Mouse (Mus musculus) cortical plate, adult 2 months (tissue): ENCODE results near the gene Rbm17. TPM values are rescaled to one million over a fixed set of nuclear protein-coding genes. Genes with fewer than 3 reads are reported as not detected.
"Not testable (repeated sequence)": the region's sequence is repeated elsewhere in the genome, so short reads cannot be mapped to it uniquely, and the experiment has no call there.

Source experiments
- H3K27ac ChIP-seq: fragments of 200-500 bp; 2 replicates; pipeline ENCODE4 v1.5.1; 2012; ENCODE audit warnings: low read length, control low read depth, inconsistent platforms; ENCODE audit not compliant: insufficient read depth
- H3K4me1 ChIP-seq: fragments of 200-500 bp; 2 replicates; pipeline ENCODE4 v1.6.1; 2011; ENCODE audit warnings: low read length; ENCODE audit not compliant: control insufficient read depth, insufficient read depth
- H3K4me3 ChIP-seq: fragments of 200-500 bp; 2 replicates; pipeline ENCODE4 v1.5.1; 2011; ENCODE audit warnings: mild to moderate bottlenecking, low read length, control low read depth; ENCODE audit not compliant: insufficient read depth
- CTCF ChIP-seq: fragments of 200-500 bp; IDR thresholded peaks from 2 replicates; pipeline ENCODE4 v1.5.1; 2011; ENCODE audit warnings: mild to moderate bottlenecking, control low read depth, low read length; ENCODE audit not compliant: insufficient read depth; ENCODE audit errors: extremely low read depth
- POLR2A ChIP-seq: fragments of 200-500 bp; IDR thresholded peaks from 2 replicates; pipeline ENCODE4 v1.6.1; 2011; ENCODE audit warnings: mild to moderate bottlenecking, low read length, control low read depth; ENCODE audit not compliant: insufficient read depth; ENCODE audit errors: extremely low read depth
- polyA plus RNA-seq: library from polyadenylated mRNA; depleted of rRNA; stranded (reverse); fragments of >200 nt; gene quantifications from 2 replicates; pipeline ENCODE4 v1.2.3, GENCODE M21; 2012

The Rbm17 gene
- polyA plus RNA-seq, 1 experiment: 93.7 TPM

DNA sequence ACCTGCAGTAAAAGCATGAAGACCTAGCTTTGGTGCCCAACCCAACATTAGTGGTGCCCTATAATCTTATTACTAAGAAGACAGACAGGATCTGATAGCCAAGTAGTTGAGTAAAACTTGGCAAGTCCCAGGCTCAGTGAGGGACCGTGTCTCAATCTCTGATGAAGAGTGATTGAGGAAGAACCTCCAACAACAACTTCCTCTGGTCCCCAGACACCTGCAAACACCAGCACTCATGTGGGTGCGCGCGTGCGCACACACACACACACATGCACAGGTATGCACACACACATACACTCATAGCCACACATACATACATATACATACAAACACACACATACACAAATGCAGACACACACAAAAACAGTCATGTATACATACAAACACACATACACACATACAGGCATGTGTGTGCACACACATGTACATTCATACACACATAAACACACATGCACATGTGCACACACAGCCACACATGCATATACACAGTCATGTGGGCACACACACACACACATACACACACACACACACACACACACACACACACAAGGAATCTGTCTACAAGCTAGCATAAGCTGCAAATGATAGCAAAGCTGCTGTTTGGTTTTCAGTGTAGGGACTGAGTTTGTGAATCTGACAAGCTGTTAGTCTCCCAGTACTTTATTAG lies 31.7 kb upstream of the Rbm17 start:
- TF ChIP-seq POLR2A: no peak
- no peak for TF ChIP-seq CTCF
- Histone ChIP-seq H3K27ac (no peak overlapping the region), H3K4me3 (no peak overlapping the region), H3K4me1 (no peaks in the 10 kb centered on the region)

DNA sequence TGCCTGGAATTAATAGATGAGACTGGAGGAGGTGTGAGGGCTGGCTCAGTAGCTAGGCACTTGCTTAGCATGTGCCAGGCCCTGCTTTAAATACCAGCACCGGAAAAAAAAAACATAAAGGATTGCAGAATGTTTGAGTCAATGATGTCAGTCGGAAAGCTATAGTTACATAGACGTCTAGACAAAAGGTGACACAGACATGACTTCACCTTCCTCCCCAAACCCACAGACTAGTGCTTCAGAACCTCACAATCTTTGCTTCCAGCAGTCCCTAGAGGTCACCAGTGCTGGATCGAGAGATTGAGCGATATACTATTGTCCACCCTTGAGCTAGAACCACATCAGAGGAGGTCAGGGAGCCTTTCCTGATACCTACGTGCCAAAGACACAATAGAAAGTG lies 31.1 kb upstream of the Rbm17 start:
- H3K4me3 ChIP-seq: no peak overlapping the region
- no peaks in the 10 kb centered on the region for H3K4me1 ChIP-seq
- no peak overlapping the region for H3K27ac ChIP-seq
- TF ChIP-seq CTCF (no peak), POLR2A (no peak)

DNA sequence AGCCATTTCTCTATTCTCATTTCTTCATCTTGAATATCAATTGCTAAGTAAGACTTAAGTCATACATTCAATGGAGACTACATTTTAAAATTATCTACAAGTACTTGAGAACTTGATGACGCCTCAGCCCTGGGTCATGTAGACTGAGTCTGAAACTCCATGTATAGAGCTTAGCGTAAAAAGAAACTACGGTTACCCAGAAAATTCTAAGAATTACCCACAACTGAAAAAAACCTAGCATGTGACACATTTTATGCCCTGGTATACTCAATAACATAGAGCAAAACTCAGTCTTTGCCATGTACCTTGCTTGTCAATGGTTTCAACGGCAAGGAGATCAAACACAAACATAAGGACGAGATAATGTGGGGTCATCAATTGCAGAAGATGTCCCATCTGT lies 21.9 kb upstream of the Rbm17 start, which contains the start of gene Gm17490:
Gm17490 (minus strand) TSS at position 375 of the 400 bp plus-strand sequence.
- no peak within 1 kb of the TSS for H3K4me3 ChIP-seq
- no peak for TF ChIP-seq CTCF
- H3K4me1 ChIP-seq: no peaks in the 10 kb centered on the region
- H3K27ac ChIP-seq: no peak within 1 kb of the TSS

DNA sequence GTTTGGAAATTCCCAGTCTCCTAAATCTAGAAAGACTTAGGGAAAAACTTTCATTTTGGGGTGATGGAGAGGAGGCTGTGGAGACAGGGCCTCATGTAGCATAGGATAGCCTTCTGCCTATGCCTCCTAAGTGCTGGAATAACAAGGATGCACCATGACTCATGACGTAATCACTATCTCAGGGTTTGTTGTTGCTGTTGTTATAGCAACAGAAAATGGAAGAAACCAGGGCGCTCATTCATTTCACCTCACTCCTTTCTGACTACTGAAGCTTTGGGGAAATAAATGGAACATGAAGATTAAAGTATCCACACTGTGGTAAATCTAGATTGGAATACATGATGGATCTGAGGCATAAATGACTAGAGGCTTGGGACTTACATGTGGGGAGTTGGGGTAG lies 19.8 kb upstream of the Rbm17 start:
- TF ChIP-seq CTCF (no peak), POLR2A (no peak)
- Histone ChIP-seq H3K4me3 (no peak overlapping the region), H3K4me1 (no peaks in the 10 kb centered on the region), H3K27ac (no peak overlapping the region)

DNA sequence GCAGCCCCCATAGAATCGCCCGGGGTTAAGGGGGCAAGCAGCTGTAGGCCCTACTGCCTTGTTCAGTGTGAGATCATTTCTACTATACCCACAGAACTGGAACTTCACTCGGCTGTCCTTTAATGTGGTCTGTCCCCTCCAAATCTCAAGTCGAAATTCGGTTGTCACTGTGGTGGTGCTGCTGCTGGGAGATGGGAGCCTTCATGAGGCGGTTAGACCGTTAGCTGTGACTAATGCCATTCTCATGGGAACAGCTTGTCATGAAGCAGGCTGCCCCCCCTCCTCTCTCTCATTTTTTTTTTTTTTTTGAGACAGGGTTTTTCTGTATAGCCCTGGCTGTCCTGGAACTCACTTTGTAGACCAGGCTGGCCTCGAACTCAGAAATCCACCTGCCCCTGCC lies 19.2 kb upstream of the Rbm17 start:
- TF ChIP-seq POLR2A: no peak
- TF ChIP-seq CTCF: no peak
- H3K4me1 ChIP-seq: no peaks in the 10 kb centered on the region
- H3K4me3 ChIP-seq: no peak overlapping the region
- no peak overlapping the region for H3K27ac ChIP-seq

DNA sequence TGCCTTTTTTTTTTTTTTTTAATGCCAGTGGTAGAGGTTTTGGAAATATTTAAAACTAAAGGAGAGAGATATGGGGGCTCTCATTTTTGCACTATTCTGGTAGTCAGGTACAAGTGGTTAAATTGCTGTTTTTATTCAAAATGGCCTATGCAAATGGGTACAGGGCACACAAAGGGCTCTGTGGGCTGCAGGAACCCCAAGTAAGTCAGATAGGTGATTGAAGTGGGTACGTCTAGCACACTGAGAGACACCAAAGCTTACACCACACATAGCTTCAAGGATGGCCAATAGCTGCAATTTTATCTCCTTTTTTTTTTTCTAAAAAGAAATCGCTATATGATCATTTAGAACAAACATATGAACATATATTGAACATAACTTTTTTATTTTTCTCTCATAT lies 15.6 kb upstream of the Rbm17 start:
- H3K27ac ChIP-seq: no peak overlapping the region
- TF ChIP-seq CTCF: no peak
- TF ChIP-seq POLR2A: no peak
- H3K4me3 ChIP-seq: no peak overlapping the region
- H3K4me1 ChIP-seq: no peaks in the 10 kb centered on the region

DNA sequence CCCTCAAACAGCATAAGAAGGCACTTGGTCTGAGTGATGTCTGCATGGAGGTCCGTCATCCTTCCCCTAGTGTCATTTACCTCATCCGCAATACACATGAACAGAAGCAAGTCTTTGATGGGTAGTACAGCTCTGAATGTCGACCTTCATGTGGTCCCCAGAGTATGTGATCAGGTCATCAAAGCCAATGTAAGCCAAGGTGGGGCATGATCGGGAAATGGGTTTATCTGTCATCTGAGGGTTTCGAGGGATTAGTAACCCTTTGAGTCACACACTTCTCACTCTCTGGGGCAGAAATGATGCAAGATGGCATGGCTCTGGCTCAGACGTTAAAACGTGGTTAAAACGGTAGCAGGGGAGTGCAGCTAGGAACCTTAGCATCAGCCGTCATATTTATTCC lies 12.9 kb upstream of the Rbm17 start:
- H3K27ac ChIP-seq: no peak overlapping the region
- no peak for TF ChIP-seq CTCF
- no peak for TF ChIP-seq POLR2A
- no peak overlapping the region for H3K4me3 ChIP-seq
- H3K4me1 ChIP-seq: no peaks in the 10 kb centered on the region

DNA sequence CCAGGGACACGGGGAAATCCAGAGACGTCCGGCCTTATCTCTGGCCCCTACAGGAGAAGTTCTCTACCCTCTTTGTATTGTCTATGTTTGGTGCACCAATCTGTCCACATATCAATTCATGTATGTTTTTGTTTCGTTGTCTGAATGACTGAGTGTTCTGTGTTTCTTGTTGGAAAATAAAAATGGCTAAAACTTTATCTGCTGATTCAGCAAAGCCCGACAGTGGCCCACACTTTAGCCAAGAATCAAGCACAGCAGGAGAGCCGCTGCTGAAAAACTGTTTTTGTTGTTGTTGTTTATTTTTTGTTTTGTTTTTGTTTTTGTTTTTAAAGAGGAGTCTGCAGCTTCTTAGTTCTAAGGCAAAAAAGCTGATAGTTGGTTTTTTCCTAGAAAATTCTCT lies 9.0 kb upstream of the Rbm17 start:
- H3K4me1 ChIP-seq, H3K4me3 ChIP-seq, H3K27ac ChIP-seq: not testable (repeated sequence)

GRCm38 (mm10) chr2:11606718-11607117 lies 2.8 kb upstream of the Rbm17 start:
- H3K4me3 ChIP-seq, H3K4me1 ChIP-seq, H3K27ac ChIP-seq: not testable (repeated sequence)

- Histone ChIP-seq H3K4me1 (no peaks in the 10 kb centered on the region), H3K27ac (no peak overlapping the region), H3K4me3 (no peak overlapping the region)
- TF ChIP-seq POLR2A (no peak), CTCF (no peak)
Observed at GRCm38 (mm10) chr2:11604911-11605310, 958 bp upstream of the Rbm17 start.

DNA sequence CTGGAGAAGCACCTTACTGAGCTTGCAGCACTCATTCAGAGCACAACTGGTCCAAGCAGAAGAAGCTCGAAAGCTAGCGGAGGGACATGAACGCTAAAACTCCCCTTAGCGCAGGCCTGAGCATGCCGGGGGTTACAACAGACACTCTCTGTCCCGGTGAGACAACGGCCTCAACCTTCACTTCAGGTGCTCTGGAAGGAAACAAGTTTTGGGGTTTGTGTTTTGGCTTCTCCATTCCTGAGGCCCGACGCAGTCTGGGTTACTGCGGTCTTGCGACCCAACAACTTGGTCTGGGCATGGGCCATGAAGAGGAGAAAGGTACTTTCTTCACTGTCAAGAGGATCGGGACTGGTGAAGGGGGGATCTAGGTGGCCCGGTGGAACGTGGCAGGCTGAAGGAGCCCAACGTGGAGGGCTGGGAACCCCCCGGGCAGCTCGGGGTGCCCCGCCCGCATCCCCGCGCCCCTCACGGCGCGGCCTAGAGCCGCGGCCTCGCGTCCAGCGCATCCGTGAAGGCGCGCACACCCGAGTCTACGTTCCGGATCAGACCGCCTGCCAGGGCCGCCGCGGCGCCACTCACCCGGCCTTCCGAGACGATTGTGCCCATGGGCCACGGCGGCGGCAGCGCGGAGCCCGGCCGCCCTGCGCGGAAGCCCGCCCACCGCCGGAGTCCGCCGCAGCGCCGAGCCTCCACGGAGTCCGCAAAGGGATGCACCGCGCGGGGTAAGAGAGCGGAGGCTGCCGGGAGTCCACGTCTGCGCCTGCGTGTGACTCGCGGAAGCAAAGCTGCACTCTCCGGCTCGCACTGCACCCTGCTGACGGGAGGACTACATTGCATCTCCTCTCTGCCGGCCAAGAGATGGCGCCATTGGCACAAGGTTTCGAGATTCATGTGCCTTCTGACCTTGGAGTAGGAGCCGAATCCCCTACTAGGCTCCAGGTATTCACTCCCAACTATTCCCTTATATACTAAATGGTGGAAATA lies 1.2 kb downstream of the Rbm17 start:
- TF ChIP-seq CTCF: peak; percentile 100
- TF ChIP-seq POLR2A: peak; percentile 58; the same call in 1 of the 2 replicates
- Histone ChIP-seq H3K27ac (no peak overlapping the region), H3K4me3 (peak overlapping the region; percentile 79), H3K4me1 (no peaks in the 10 kb centered on the region)
